Mouse (Mus musculus) cortical plate, adult 2 months (tissue): ENCODE results near the gene Sox6. TPM values are rescaled to one million over a fixed set of nuclear protein-coding genes. Genes with fewer than 3 reads are reported as not detected.

ENCODE experiments used
- H3K27ac ChIP-seq: fragments of 200-500 bp; 2 replicates; pipeline ENCODE4 v1.5.1; 2012; ENCODE audit warnings: low read length, control low read depth, inconsistent platforms; ENCODE audit not compliant: insufficient read depth
- H3K4me1 ChIP-seq: fragments of 200-500 bp; 2 replicates; pipeline ENCODE4 v1.6.1; 2011; ENCODE audit warnings: low read length; ENCODE audit not compliant: control insufficient read depth, insufficient read depth
- H3K4me3 ChIP-seq: fragments of 200-500 bp; 2 replicates; pipeline ENCODE4 v1.5.1; 2011; ENCODE audit warnings: mild to moderate bottlenecking, low read length, control low read depth; ENCODE audit not compliant: insufficient read depth
- CTCF ChIP-seq: fragments of 200-500 bp; IDR thresholded peaks from 2 replicates; pipeline ENCODE4 v1.5.1; 2011; ENCODE audit warnings: mild to moderate bottlenecking, control low read depth, low read length; ENCODE audit not compliant: insufficient read depth; ENCODE audit errors: extremely low read depth
- POLR2A ChIP-seq: fragments of 200-500 bp; IDR thresholded peaks from 2 replicates; pipeline ENCODE4 v1.6.1; 2011; ENCODE audit warnings: mild to moderate bottlenecking, low read length, control low read depth; ENCODE audit not compliant: insufficient read depth; ENCODE audit errors: extremely low read depth
- polyA plus RNA-seq: library from polyadenylated mRNA; depleted of rRNA; stranded (reverse); fragments of >200 nt; gene quantifications from 2 replicates; pipeline ENCODE4 v1.2.3, GENCODE M21; 2012

Gene Sox6
- polyA plus RNA-seq, 1 experiment: 9.8 TPM

DNA sequence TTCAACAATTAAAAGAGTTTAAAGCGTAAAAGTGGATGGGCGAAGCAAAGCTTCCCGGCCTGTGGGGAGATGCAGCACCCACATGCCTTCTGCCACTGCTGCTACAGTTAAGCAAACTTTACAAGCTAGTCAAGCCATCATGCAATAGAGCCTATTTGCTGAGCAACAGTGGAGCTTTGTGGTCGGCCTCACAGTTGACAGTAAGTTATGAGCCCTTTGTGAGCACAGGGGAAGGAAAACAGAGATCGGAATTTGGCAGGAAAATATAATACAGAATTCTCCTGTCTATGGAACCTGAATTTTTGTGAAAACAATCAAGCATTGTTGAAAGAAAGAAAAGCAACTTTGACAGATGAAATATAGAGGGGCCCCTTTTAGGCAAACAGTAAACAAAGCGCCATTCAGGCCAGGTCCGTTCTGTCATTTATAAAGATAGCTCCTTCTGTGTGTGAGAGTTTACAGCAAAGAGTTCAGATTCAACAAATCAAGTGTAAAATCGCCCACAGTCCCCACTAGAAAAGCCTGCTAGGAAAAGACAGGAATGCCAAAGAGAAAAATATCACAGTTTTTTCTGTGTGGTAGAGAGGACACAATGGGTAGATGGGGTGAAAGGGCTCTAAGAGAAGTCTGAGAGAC is 213.9 kb downstream of the Sox6 start:
- H3K4me1 ChIP-seq: no peaks in the 10 kb centered on the region; the same call in 1 of the 2 replicates
- TF ChIP-seq POLR2A (no peak), CTCF (no peak)
- H3K27ac ChIP-seq: no peak overlapping the region
- H3K4me3 ChIP-seq: no peak overlapping the region

DNA sequence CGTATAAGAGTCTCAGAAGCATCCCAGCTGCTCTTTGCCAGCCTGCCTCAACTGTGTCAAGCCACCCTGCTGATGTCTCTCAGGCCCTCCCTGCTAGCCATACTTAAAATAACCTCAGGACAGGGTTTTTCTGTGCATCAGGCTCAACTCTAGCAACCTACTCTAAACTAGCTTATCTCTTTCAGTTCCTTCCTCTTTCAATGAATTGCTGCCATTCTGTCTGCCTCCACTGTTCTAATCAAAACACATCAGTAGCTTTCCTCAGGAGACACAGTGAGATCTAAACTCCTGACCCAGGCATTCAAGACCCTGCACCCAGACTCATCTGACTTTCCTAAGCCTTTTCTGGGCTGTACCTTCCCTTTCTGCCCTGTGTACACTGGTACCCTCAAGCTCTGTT is 219.5 kb downstream of the Sox6 start:
- no peak for TF ChIP-seq POLR2A
- no peak for TF ChIP-seq CTCF
- Histone ChIP-seq H3K4me1 (no peaks in the 10 kb centered on the region), H3K4me3 (no peak overlapping the region), H3K27ac (no peak overlapping the region)

DNA sequence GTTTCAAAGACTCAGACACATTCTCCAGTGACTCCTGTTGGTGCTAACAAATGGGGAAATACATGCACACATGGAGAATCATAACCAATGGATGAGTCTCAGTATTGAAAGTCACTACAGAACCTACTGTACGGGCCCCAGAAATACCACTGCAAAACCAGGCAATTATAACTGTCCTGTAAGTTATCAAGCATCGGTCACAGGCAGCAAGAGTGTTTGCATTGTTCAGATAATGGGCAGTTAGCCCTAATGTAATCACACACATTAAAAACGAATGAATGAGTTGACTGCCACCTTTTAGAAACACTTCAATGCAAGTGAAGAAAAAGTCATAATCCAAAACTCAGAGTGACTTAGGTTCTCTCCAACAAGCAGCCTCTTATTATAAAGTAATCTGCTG is 235.3 kb downstream of the Sox6 start:
- H3K4me3 ChIP-seq: no peak overlapping the region

DNA sequence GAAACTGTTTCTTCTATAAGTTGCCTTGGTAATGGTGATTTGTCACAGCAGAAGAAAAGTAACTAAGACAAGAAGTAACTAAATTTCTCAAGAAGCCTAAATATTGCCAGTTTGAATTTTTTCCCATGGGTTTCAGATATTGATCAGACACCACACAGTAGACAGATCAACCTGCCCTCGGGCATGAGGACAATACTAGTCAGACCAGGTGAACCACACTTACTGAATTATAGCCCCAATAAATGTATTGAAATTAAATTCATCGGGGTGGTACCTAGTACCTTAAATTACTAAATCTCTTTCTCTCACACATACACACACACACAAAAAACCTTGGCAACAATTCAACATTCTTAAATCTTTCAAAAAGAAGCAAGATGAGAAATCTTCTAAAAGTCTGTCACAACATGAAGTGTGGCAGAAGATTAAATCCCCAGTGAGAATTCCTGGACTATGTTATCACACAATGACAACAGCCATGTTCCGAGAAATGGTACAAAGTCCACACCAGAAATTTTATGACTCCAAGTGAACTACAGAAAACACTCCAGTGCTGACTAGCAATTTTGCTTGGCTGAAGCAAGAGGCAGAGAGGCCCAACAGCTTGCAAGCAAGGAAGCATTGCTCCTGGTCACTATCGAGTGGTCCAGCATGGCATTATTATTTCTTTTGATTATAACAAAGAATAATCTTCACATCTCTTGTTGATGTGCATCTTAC is 244.3 kb downstream of the Sox6 start:
- H3K4me3 ChIP-seq: no peak overlapping the region
- H3K4me1 ChIP-seq: no peaks in the 10 kb centered on the region
- no peak overlapping the region for H3K27ac ChIP-seq
- no peak for TF ChIP-seq POLR2A
- TF ChIP-seq CTCF: no peak

More for the DNA sequence above, 235.3 kb downstream of the Sox6 start:
- TF ChIP-seq POLR2A (no peak), CTCF (no peak)
- no peaks in the 10 kb centered on the region for H3K4me1 ChIP-seq
- H3K27ac ChIP-seq: no peak overlapping the region

DNA sequence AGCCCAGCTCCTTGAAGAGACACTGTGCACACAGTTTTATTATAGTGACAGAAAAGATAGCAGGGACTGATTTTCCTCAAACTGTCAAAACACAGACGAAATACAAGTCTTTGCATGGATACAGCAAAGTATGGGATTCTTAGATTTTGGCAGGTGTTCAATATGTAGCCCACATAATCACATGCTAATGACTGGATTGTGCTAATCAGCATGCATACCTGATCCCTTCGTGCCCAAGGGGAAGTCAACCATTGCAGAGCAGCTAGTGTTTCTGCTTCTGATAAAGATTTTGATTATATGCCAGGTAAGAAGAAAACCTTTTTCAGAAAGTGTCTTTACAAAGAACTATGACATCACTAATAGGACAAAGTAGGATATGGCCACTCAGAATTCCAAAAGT is 245.8 kb downstream of the Sox6 start:
- no peak for TF ChIP-seq POLR2A
- no peak for TF ChIP-seq CTCF
- no peak overlapping the region for H3K27ac ChIP-seq
- H3K4me1 ChIP-seq: no peaks in the 10 kb centered on the region
- H3K4me3 ChIP-seq: no peak overlapping the region

DNA sequence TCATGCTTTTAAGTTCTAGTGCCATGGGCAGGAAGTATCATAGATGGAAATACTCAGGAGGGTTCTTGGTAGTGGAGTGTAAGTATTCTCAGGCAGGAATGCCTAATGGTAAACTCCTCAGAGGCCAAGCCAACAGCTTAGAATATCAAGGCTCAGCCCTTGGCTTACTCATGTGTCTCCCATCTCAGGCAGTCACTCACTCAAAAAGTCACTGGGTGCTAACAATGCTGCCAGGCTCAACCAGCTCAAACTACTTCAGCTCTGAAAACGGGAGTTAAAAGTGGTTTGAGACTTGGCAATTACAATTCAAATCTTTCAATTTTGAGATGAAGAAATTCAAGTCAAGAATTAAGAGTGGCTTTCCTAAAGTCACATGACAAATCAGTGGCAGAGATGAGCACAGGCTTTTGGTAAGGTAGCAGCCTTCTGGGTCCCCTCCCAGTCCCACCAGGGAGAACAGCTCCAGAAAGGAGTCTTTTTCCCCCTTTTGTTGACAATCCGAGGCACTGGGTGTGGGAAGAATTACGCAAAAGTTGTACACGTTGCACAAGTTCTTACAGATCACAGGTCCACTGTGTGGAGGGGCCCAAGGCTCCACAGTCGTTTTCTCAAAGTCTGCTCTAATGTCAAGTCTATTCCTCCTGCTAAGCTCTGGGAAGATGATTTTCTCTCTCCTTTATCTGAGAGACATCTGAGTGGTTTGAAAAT is 249.3 kb downstream of the Sox6 start:
- Histone ChIP-seq H3K4me3 (no peak overlapping the region), H3K27ac (no peak overlapping the region)
- no peak for TF ChIP-seq POLR2A
- no peak for TF ChIP-seq CTCF

DNA sequence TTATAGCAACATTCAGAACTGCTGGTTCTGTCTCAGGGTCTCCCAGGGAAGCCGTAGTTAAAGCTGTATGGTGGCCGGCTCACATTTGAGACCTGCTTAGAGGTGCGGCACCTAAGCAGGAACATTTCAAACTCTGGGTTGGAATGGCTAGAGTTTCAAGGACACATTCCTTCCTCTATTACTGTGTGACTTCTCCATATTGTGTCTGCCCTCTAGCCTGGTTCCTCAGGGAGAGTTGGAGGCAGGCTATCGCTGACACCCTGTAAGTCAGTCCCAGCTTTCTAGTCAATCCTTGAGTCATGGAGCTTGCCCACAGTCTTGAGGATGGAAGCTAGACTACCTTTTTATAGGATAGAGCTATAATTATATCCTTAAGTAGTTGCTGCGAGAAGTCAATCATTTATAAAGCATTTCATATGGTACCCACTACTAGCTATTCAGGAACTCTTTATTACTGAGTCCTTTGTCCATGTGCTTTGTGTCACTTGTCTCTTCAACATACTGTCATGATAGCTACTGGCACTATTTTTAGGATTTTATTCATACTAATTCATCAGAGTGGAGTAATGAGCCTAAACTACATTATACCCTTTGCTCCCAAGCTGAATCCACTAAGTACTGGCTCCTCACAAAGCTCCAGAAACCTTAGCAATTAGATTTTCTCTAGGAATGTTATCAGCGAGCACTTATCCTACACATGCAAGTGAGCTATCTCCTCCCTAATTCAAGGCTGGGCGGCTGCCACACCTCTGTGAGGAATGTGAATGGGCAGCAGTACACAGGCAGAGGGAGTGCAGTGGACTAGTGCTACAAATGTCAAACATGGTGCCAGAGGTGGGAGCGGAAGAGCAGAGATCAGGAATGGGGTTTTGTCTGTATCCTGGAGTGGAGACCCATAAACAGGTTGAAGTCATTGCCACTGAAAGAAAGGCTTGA is 254.3 kb downstream of the Sox6 start:
- TF ChIP-seq POLR2A (no peak), CTCF (no peak)

More for the DNA sequence above, 249.3 kb downstream of the Sox6 start:
- H3K4me1 ChIP-seq: no peaks in the 10 kb centered on the region

DNA sequence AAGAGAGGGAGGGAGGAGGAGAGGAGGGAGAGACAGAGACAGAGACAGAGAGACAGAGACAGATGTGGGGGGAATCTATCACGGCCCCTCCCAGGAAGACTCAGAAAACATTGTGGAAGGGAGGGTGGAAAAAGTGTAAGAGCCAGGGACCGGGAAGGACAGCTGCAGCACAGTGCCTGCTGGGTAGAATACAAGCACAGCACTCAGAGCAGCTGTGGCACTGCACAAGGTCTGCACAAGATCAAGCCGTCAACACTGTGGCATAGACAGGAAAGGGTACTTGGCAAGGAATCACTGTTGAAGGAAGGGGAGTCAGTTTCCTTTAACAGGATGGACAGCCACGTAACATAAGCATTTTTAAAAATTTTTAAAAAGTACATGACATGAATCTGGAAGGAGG is 258.4 kb downstream of the Sox6 start:
- TF ChIP-seq CTCF (no peak), POLR2A (no peak)
- Histone ChIP-seq H3K4me1 (no peaks in the 10 kb centered on the region), H3K4me3 (no peak overlapping the region), H3K27ac (no peak overlapping the region)

More for the DNA sequence above, 254.3 kb downstream of the Sox6 start:
- Histone ChIP-seq H3K4me1 (no peaks in the 10 kb centered on the region), H3K27ac (no peak overlapping the region), H3K4me3 (no peak overlapping the region)

DNA sequence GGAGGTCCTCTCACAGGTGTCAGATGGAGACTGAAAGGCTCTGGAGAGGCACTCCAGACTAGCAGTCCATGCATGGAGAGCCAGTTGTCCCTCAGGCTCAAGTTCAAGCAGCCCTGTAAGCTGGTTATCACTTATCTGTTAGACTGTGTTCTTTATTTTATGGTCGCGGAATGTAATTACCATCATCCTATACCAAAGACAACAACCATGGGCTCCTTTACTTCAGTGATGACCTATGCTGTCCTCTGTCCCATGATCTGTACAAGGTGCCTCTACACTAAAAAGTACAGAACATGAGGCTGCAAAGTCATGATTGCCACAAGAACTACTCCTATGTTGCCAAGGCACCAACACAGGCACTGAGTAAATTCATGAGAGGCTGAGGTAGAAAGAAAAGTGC is 259.1 kb downstream of the Sox6 start:
- TF ChIP-seq POLR2A (no peak), CTCF (no peak)
- Histone ChIP-seq H3K4me1 (no peaks in the 10 kb centered on the region), H3K4me3 (no peak overlapping the region), H3K27ac (no peak overlapping the region)
